Mouse (Mus musculus) left cerebral cortex, adult 9 months (tissue): ENCODE measurements around the gene Sash1.

ENCODE experiments used
- DNase-seq, 2 experiments: peaks; one replicate each; pipeline ENCODE4 v3.0.0; 2022; ENCODE audit warnings: low spot score in 2 of 2

Sash1 gene

DNA sequence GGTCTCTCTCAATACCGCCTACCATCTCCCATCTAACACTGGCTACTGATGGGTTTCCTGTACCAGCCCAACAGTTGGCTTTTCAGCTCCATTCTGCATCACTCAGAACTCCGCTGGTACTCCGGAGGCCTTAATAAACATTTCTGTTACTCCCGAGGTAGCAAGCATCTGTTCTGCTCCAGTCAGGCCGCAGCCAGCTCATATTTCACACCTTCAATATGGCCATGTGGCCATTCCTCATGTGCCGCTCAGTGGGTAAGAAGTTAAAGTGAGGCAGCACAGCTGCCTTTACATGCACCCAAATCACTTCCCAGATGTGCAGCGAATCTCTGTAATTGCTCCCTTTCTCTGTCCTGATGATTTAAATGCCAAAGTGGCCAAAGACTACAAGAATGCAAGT is 32.5 kb downstream of the Sash1 start:
- no peak for DNase-seq

- DNase-seq, result no peak
These were observed 34.2 kb downstream of the Sash1 start for GRCm38 (mm10) chr10:8851625-8852024.

- no peak for DNase-seq
These were observed 37.9 kb downstream of the Sash1 start for GRCm38 (mm10) chr10:8847974-8848373.

GRCm38 (mm10) chr10:8846258-8846657 is 39.6 kb downstream of the Sash1 start:
- no peak for DNase-seq

GRCm38 (mm10) chr10:8845230-8845770 is 40.6 kb downstream of the Sash1 start:
- DNase-seq, result no peak

- no peak for DNase-seq
These were observed 45.9 kb downstream of the Sash1 start for GRCm38 (mm10) chr10:8839956-8840355.

DNA sequence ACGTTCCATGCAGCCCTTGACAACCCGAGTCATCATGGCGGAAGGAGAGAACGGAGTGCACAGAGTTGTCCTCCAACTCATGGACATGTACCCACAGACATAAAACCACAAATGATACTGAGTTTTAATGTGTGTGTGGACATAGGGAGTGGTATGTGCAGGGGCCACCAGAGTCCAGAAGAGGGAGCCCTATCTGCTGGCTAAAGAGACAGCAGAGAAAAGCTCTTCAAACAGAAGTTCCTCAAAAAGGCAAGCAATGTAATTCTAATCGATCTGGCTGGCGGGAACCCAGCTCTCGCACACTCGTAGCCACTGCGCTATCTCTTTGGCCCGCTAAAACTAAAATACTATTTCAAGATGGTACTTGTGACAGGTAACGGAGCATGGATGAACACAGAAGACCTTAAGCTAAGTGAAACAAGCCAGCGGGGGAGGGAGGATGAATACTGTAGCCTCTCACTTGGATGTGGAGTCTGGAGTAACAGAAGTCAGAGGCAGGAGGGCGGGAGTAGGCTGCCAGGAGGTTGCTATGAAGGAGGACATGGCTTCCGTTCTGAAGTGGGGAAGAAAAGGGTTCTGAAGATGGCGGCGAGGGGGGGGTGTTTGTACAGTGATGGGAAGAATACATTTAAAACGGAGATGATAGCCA is 51.9 kb downstream of the Sash1 start:
- peak in 1 of 2 experiments; percentile 34 for DNase-seq

GRCm38 (mm10) chr10:8826303-8826702 is 59.6 kb downstream of the Sash1 start:
- no peak for DNase-seq

- no peak for DNase-seq
These were observed 60.0 kb downstream of the Sash1 start for GRCm38 (mm10) chr10:8825874-8826273.

GRCm38 (mm10) chr10:8818066-8818465 is 67.8 kb downstream of the Sash1 start:
- DNase-seq, result no peak

DNA sequence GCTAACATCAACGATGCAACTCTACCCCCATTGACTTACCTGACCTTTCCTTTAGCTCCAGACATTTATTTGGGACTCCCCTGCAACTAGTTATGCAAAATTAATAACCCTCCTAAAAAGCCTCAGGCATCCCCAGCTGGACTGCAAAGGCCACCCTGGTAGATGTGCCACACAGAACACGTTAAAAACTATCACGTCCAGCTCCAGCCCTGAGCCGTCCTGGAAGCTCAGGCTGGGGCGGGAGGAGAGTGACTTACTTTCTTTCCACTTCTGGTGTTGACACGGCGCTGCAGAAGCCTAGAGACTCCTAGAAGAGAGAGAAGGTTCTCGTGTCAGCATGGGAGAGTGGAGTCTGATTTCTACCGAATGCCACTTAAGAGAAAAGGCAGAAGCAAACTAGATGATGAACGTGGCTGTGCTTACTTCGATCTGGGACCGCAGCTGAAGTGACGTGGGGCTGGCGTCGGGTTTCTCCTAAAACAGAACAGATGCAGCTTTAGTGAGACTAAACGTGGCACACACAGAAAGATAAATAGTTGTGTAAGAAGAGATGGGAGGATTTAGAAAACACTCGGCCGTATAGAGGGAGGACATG is 71.8 kb downstream of the Sash1 start:
- no peak for DNase-seq

DNA sequence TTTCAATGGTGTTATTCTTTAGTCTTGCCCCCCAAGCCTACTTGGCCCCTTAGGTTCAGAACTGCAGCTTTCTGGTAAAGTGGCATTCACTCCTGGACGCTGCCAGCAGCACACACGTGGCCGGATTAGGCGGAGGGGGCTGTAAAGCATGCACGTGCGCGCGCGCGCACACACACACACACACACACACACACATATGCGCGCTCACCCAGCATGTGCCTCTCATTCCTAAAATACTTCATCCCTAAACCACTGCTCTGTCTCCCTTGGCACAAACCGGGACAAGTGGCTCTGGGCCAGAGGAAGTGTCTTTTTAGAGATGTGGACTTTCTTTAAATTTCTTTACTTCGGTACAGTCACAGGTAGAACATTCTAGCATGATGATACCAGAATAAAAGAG is 72.6 kb downstream of the Sash1 start:
- no peak for DNase-seq

GRCm38 (mm10) chr10:8812807-8813206 is 73.1 kb downstream of the Sash1 start:
- DNase-seq, result no peak

DNA sequence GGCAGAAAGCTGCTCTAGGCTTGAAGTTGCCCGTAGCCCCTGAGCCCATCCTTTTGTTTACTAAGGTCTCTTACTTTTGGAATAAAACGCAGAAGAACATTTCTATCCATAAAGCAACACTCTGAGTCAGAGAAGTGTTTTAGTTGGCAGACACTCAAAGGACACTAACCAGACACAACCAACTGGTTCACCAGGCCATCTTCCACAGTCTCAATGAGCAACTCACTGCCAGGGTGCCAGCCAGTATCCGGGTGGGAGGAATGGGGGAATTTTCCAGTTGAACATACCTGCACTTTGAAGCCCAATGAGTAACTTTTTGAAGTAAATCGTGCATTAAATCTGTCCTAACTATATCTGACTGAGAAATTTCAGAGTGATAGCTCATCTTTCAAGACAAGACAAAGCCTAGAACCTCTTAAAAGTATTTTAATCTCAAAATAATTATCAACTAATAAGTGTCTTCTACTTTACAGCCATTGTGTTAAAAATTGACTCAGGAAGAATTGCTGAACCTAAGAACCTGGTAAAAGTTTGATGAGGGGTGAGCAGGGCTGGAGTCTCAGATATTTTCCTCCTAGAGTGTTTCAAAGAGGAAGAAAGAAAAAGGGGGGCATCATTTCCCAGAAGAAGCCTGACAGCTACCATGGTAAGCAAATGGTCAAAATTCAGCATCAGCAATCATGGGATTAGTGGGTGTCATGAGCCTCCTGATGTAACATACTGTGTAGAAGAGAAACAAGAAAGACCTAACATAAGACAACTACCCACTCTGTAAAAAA is 74.4 kb downstream of the Sash1 start:
- DNase-seq, result no peak

GRCm38 (mm10) chr10:8810496-8810895 is 75.4 kb downstream of the Sash1 start:
- DNase-seq, result no peak

GRCm38 (mm10) chr10:8808383-8808782 is 77.5 kb downstream of the Sash1 start:
- DNase-seq, result no peak

GRCm38 (mm10) chr10:8807581-8807980 is 78.3 kb downstream of the Sash1 start:
- DNase-seq, result no peak

- no peak for DNase-seq
These were observed 80.5 kb downstream of the Sash1 start for GRCm38 (mm10) chr10:8805402-8805801.

DNA sequence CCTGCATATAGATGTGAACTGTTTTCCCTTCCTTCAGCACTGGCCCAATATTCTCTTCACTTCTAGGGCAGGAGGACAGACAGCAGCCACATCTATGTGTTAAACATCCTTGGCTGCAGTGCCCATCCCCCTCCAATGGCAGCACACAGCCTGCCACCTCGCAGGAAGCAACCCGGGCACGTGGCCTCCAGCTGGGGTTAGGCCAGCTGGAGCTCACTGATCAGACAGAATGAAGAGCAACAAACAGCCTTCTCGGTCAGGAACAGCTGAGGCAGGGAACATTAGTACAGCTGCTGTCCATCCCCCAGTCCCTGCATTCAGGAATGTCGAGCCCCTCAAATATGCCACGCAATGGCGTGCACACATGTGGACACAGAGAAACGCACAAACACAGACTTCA is 81.6 kb downstream of the Sash1 start:
- DNase-seq, result peak; percentile 8 to 34

DNA sequence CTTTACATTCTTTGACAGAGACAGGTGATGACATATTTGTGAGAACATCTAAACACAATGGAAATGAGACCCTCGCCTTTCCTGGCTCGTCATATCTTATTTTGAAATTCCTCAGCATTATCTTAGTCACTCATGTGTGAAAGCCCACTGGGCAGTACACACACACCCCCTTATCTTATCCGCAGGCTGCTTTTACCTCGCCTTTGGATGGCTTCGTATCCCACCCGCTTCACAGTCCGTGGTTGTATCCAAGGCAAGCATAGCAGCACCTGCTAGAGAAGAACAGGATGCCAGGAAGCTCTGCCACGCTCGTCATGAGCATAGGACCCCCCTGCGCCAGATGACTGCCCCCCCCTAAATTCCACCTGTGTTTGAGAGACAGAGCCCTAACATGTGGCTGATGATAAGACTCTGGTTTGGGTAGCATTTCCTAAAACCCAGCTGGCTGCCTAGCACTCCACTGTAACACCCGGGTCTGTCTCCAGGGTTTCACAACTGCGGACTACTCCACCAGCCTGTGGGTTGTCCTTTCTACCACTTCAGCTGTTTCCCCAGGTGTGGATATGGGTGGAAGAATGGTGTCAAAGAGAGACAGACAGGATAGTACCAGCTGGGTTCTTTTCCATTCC is 84.0 kb downstream of the Sash1 start:
- no peak for DNase-seq

DNA sequence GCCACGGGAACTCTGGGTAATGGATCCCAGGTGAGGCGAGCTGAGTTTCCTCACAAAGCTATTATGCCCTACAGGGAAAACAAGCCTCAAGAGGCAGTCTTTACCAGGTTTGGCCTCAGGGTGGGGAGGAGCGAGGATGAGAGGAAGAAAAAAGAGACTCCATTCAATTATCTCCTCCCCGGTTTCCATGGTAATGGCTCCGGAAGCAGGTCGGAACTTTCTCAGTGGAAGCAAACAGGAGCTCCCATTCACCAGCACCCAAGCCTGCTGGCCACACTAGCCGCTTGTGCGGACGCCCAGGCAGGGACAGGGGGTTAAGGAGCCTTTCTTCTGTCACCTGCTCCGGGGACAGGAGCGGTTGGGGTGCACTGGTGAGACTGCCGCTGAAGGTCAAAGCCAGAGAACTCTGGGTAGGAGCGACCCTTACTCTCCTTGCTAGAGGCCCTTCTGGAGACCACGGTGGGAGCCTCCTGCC is 84.7 kb downstream of the Sash1 start:
- peak; percentile 36 to 77 for DNase-seq

DNA sequence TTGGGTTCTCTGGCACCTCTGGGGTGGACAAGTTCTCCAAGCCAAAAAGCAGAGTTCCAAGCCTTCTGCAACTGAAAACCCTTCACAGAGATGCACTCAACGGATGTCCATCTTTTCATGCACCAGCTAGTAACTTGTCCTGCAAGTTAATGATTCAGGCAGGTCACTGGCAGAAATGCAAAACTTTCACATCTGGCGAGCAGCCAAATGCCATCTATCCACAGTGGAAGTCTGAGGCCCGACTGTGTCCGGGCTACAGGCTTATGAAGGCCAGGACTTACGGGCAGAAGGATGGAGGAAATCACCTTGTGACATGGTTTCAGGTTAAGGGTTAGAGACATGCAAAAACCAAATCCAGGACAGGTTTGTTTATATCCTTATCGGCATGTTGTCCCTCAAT is 88.0 kb downstream of the Sash1 start:
- no peak for DNase-seq
